Mouse (Mus musculus) heart, embryonic 16.5 days (tissue): Measurements from ENCODE around the gene Ntm. TPM values are rescaled to one million over a fixed set of nuclear protein-coding genes. Genes with fewer than 3 reads are reported as not detected.

Experiments
- ATAC-seq: fragments of 200-750 bp; cut with Nextera tagmentation; replicated peaks from 2 replicates; pipeline ENCODE4 v1.8.0; 2017; ENCODE audit warnings: moderate number of reproducible peaks; ENCODE audit not compliant: insufficient read depth, low FRiP score; ENCODE audit errors: extremely low read depth
- H3K27ac ChIP-seq: fragments of 300-500 bp; sonication (generic); 2 replicates; pipeline ENCODE4 v1.5.1; 2014; ENCODE audit warnings: mild to moderate bottlenecking, low read length, control low read depth, moderate library complexity
- H3K27me3 ChIP-seq: fragments of 300-500 bp; sonication (generic); 2 replicates; pipeline ENCODE4 v1.6.1; 2014; ENCODE audit warnings: low read length, mixed read lengths; ENCODE audit not compliant: control insufficient read depth, insufficient read depth
- H3K36me3 ChIP-seq: fragments of 300-500 bp; sonication (generic); 2 replicates; pipeline ENCODE4 v1.6.1; 2014; ENCODE audit not compliant: control insufficient read depth, insufficient read depth
- H3K4me1 ChIP-seq: fragments of 300-500 bp; sonication (generic); 2 replicates; pipeline ENCODE4 v1.6.1; 2014; ENCODE audit warnings: low read length, mixed read lengths; ENCODE audit not compliant: control insufficient read depth, insufficient read depth
- H3K4me2 ChIP-seq: fragments of 300-500 bp; sonication (generic); 2 replicates; pipeline ENCODE4 v1.6.1; 2014; ENCODE audit warnings: low read depth, mild to moderate bottlenecking, control low read depth, low read length
- H3K4me3 ChIP-seq: fragments of 300-500 bp; sonication (generic); 2 replicates; pipeline ENCODE4 v1.5.1; 2014; ENCODE audit warnings: mild to moderate bottlenecking, control low read depth, low read length
- H3K9ac ChIP-seq: fragments of 300-500 bp; sonication (generic); 2 replicates; pipeline ENCODE4 v1.6.1; 2014; ENCODE audit warnings: low read length, control low read depth
- H3K9me3 ChIP-seq: fragments of 300-500 bp; sonication (generic); replicated peaks from 2 replicates; pipeline ENCODE4 v1.6.1; 2016; ENCODE audit warnings: low read length; ENCODE audit not compliant: control insufficient read depth
- WGBS: fragments of 180-500 bp; shearing (Covaris S2); extraction: QIAGEN DNeasy Blood & Tissue Kit; methylation state at CpG from one replicate; pipeline ENCODE4 v1.1.7; 2014; 5-methylcytosine and 5-hydroxymethylcytosine counted together
- polyA plus RNA-seq: library from polyadenylated mRNA; unstranded; fragments of >200 nt; fragmentation: Nextera tagmentation; extraction: Ambion mirVana; gene quantifications from 2 replicates; pipeline ENCODE4 v1.2.1, GENCODE M21; 2015

The Ntm gene
- polyA plus RNA-seq, 1 experiment from 2014 or later = 23.6 TPM

GRCm38 (mm10) chr9:29825236-29825635 is 137.7 kb downstream of the Ntm start:
- Histone ChIP-seq H3K36me3 (no peaks in the 10 kb centered on the region), H3K4me3 (no peak overlapping the region), H3K9ac (no peak overlapping the region), H3K4me1 (no peaks in the 10 kb centered on the region), H3K27ac (no peak overlapping the region), H3K9me3 (no peaks in the 10 kb centered on the region), H3K27me3 (no peaks in the 10 kb centered on the region), H3K4me2 (no peak overlapping the region)
- WGBS = 84% methylated on average over 5 of the region's 5 CpGs
- ATAC-seq = no peak

GRCm38 (mm10) chr9:29823716-29824115 is 139.2 kb downstream of the Ntm start:
- ATAC-seq = no peak
- no peaks in the 10 kb centered on the region for H3K36me3 ChIP-seq
- WGBS = 69% methylated on average over 4 of the region's 4 CpGs
- no peaks in the 10 kb centered on the region for H3K9me3 ChIP-seq
- no peaks in the 10 kb centered on the region for H3K4me1 ChIP-seq
- H3K27me3 ChIP-seq = no peaks in the 10 kb centered on the region
- H3K4me3 ChIP-seq = no peak overlapping the region
- no peak overlapping the region for H3K27ac ChIP-seq
- H3K9ac ChIP-seq = no peak overlapping the region
- no peak overlapping the region for H3K4me2 ChIP-seq

- Histone ChIP-seq H3K27me3 (no peaks in the 10 kb centered on the region), H3K4me3 (no peak overlapping the region), H3K9ac (no peak overlapping the region), H3K4me2 (no peak overlapping the region), H3K36me3 (no peaks in the 10 kb centered on the region), H3K27ac (no peak overlapping the region), H3K4me1 (no peaks in the 10 kb centered on the region), H3K9me3 (no peaks in the 10 kb centered on the region)
- 67% methylated on average over 5 of the region's 5 CpGs for WGBS
- no peak for ATAC-seq
Measured at GRCm38 (mm10) chr9:29812685-29813084, 150.3 kb downstream of the Ntm start.

GRCm38 (mm10) chr9:29806790-29807189 is 156.2 kb downstream of the Ntm start:
- no peak overlapping the region for H3K27ac ChIP-seq

GRCm38 (mm10) chr9:29804483-29804882 is 158.5 kb downstream of the Ntm start:
- WGBS = 89% methylated on average over 9 of the region's 9 CpGs
- ATAC-seq = no peak
- no peak overlapping the region for H3K9ac ChIP-seq
- no peak overlapping the region for H3K27ac ChIP-seq
- H3K4me2 ChIP-seq = no peak overlapping the region
- H3K4me1 ChIP-seq = no peaks in the 10 kb centered on the region
- no peaks in the 10 kb centered on the region for H3K27me3 ChIP-seq
- H3K9me3 ChIP-seq = no peaks in the 10 kb centered on the region
- no peaks in the 10 kb centered on the region for H3K36me3 ChIP-seq
- no peak overlapping the region for H3K4me3 ChIP-seq

More at GRCm38 (mm10) chr9:29806790-29807189, 156.2 kb downstream of the Ntm start:
- no peak overlapping the region for H3K4me3 ChIP-seq
- H3K36me3 ChIP-seq = no peaks in the 10 kb centered on the region
- H3K9ac ChIP-seq = no peak overlapping the region
- ATAC-seq = no peak
- no peaks in the 10 kb centered on the region for H3K4me1 ChIP-seq
- WGBS = 55% methylated on average over 3 of the region's 3 CpGs
- H3K9me3 ChIP-seq = no peaks in the 10 kb centered on the region
- H3K4me2 ChIP-seq = no peak overlapping the region
- no peaks in the 10 kb centered on the region for H3K27me3 ChIP-seq

GRCm38 (mm10) chr9:29803738-29804285 is 159.1 kb downstream of the Ntm start:
- Histone ChIP-seq H3K36me3 (no peaks in the 10 kb centered on the region), H3K4me1 (no peaks in the 10 kb centered on the region), H3K27me3 (no peaks in the 10 kb centered on the region), H3K9me3 (no peaks in the 10 kb centered on the region), H3K27ac (no peak overlapping the region), H3K4me2 (no peak overlapping the region), H3K9ac (no peak overlapping the region), H3K4me3 (no peak overlapping the region)
- no peak for ATAC-seq
- 56% methylated on average over 4 of the region's 4 CpGs for WGBS

- Histone ChIP-seq H3K4me2 (no peak overlapping the region), H3K9me3 (no peaks in the 10 kb centered on the region), H3K4me3 (no peak overlapping the region), H3K36me3 (no peaks in the 10 kb centered on the region), H3K27ac (no peak overlapping the region), H3K27me3 (no peaks in the 10 kb centered on the region), H3K4me1 (no peaks in the 10 kb centered on the region), H3K9ac (no peak overlapping the region)
- WGBS = 46% methylated on average over 12 of the region's 12 CpGs
- ATAC-seq = no peak
Measured at GRCm38 (mm10) chr9:29802990-29803737, 159.8 kb downstream of the Ntm start.

GRCm38 (mm10) chr9:29802071-29802705 is 160.8 kb downstream of the Ntm start:
- Histone ChIP-seq H3K36me3 (no peaks in the 10 kb centered on the region), H3K27me3 (no peaks in the 10 kb centered on the region), H3K4me3 (no peak overlapping the region), H3K9ac (no peak overlapping the region), H3K4me1 (no peaks in the 10 kb centered on the region), H3K9me3 (no peaks in the 10 kb centered on the region), H3K4me2 (no peak overlapping the region), H3K27ac (no peak overlapping the region)
- ATAC-seq = no peak
- 57% methylated on average over 12 of the region's 12 CpGs for WGBS

- Histone ChIP-seq H3K9me3 (no peaks in the 10 kb centered on the region), H3K4me2 (no peak overlapping the region), H3K27me3 (no peaks in the 10 kb centered on the region), H3K9ac (no peak overlapping the region), H3K4me1 (no peaks in the 10 kb centered on the region), H3K27ac (no peak overlapping the region), H3K36me3 (no peaks in the 10 kb centered on the region), H3K4me3 (no peak overlapping the region)
- no peak for ATAC-seq
- 65% methylated on average over 4 of the region's 4 CpGs for WGBS
Measured at GRCm38 (mm10) chr9:29796281-29796680, 166.7 kb downstream of the Ntm start.
